Mouse (Mus musculus): ENCODE data around the gene Mamstr. TPM values are rescaled to one million over a fixed set of nuclear protein-coding genes. Genes with fewer than 3 reads are reported as not detected.

The Mamstr gene
- total RNA-seq, 1 experiment = 0.71 TPM

- in situ Hi-C loops (cut with MboI; ENCODE audit: low sequenced_read_pairs in 2 of 2, unreplicated experiment in 2 of 2) = loop anchor here in 1 of 2 experiments (10.0 kb wide), 1 partner anchor 124 kb away; no protein-coding TSS in a partner anchor
Measured at GRCm38 (mm10) chr7:45598960-45599879, 40.6 kb upstream of the Mamstr start.

GRCm38 (mm10) chr7:45605704-45606289 is 34.0 kb upstream of the Mamstr start:
- no peaks in the 10 kb centered on the region for H3K36me3 ChIP-seq (ENCODE audit: control insufficient read depth, insufficient read depth, low read length, poor library complexity, severe bottlenecking)
- TF ChIP-seq ZC3H11A (IDR thresholded peaks at IDR 0.05; ENCODE audit: borderline replicate concordance, low read depth, low read length) (no peak), HCFC1 (IDR thresholded peaks at IDR 0.05; ENCODE audit: borderline replicate concordance, insufficient read depth, low read length) (no peak), MAFK (IDR thresholded peaks at IDR 0.05; ENCODE audit: insufficient read depth, low read depth, low read length) (no peak), ZNF384 (IDR thresholded peaks at IDR 0.05; ENCODE audit: low read depth, low read length) (no peak), CHD2 (IDR thresholded peaks at IDR 0.05; ENCODE audit: low read depth, low read length) (no peak)
- peaks cover 0 to 9% of the 10 kb centered on the region in 2 experiments; a peak in 2 of 4 replicates for H3K4me1 ChIP-seq (ENCODE audit: control insufficient read depth in 2 of 2, insufficient read depth in 2 of 2, low read length in 2 of 2, poor library complexity in 1 of 2)
- H3K9me3 ChIP-seq (ENCODE audit: control insufficient read depth, insufficient read depth, low read depth, low read length) = no peaks in the 10 kb centered on the region
- H3K27ac ChIP-seq (ENCODE audit: insufficient read depth, low read depth, low read length, poor library complexity, severe bottlenecking) = no peak overlapping the region
- in situ Hi-C loops (cut with MboI; ENCODE audit: low sequenced_read_pairs in 2 of 2, unreplicated experiment in 2 of 2) = no loop called here
- H3K9ac ChIP-seq (ENCODE audit: insufficient read depth, low read depth, low read length, poor library complexity, severe bottlenecking) = no peak overlapping the region
- no peak overlapping the region for H3K4me3 ChIP-seq (ENCODE audit: insufficient read depth in 1 of 2, low read depth in 1 of 2, low read length in 2 of 2, poor library complexity in 1 of 2, severe bottlenecking in 1 of 2)
- DNase-seq (ENCODE audit: low read depth, low spot score) = no peak

More at GRCm38 (mm10) chr7:45598960-45599879, 40.6 kb upstream of the Mamstr start:
- Histone ChIP-seq H3K4me3 (ENCODE audit: insufficient read depth in 1 of 2, low read depth in 1 of 2, low read length in 2 of 2, poor library complexity in 1 of 2, severe bottlenecking in 1 of 2) (no peak overlapping the region), H3K27ac (ENCODE audit: insufficient read depth, low read depth, low read length, poor library complexity, severe bottlenecking) (peak overlapping the region; percentile 35; the same call in 1 of the 2 replicates), H3K36me3 (ENCODE audit: control insufficient read depth, insufficient read depth, low read length, poor library complexity, severe bottlenecking) (no peaks in the 10 kb centered on the region; the same call in 1 of the 2 replicates), H3K9me3 (ENCODE audit: control insufficient read depth, insufficient read depth, low read depth, low read length) (no peaks in the 10 kb centered on the region), H3K4me1 (ENCODE audit: control insufficient read depth in 2 of 2, insufficient read depth in 2 of 2, low read length in 2 of 2, poor library complexity in 1 of 2) (peaks cover 0 to 36% of the 10 kb centered on the region in 2 experiments; a peak in 2 of 4 replicates), H3K9ac (ENCODE audit: insufficient read depth, low read depth, low read length, poor library complexity, severe bottlenecking) (no peak overlapping the region)
- no peak for TF ChIP-seq ZC3H11A (IDR thresholded peaks at IDR 0.05; ENCODE audit: borderline replicate concordance, low read depth, low read length)
- TF ChIP-seq HCFC1 (IDR thresholded peaks at IDR 0.05; ENCODE audit: borderline replicate concordance, insufficient read depth, low read length) = no peak
- no peak for TF ChIP-seq CHD2 (IDR thresholded peaks at IDR 0.05; ENCODE audit: low read depth, low read length)
- TF ChIP-seq MAFK (IDR thresholded peaks at IDR 0.05; ENCODE audit: insufficient read depth, low read depth, low read length) = no peak
- no peak for TF ChIP-seq ZNF384 (IDR thresholded peaks at IDR 0.05; ENCODE audit: low read depth, low read length)
- no peak for DNase-seq (ENCODE audit: low read depth, low spot score)

GRCm38 (mm10) chr7:45609511-45609910 is 30.3 kb upstream of the Mamstr start:
- in situ Hi-C loops (cut with MboI; ENCODE audit: low sequenced_read_pairs in 2 of 2, unreplicated experiment in 2 of 2) = no loop called here
- no peak overlapping the region for H3K9ac ChIP-seq (ENCODE audit: insufficient read depth, low read depth, low read length, poor library complexity, severe bottlenecking)
- H3K27ac ChIP-seq (ENCODE audit: insufficient read depth, low read depth, low read length, poor library complexity, severe bottlenecking) = no peak overlapping the region
- no peak overlapping the region for H3K4me3 ChIP-seq (ENCODE audit: insufficient read depth in 1 of 2, low read depth in 1 of 2, low read length in 2 of 2, poor library complexity in 1 of 2, severe bottlenecking in 1 of 2)
- H3K36me3 ChIP-seq (ENCODE audit: control insufficient read depth, insufficient read depth, low read length, poor library complexity, severe bottlenecking) = no peaks in the 10 kb centered on the region
- H3K4me1 ChIP-seq (ENCODE audit: control insufficient read depth in 2 of 2, insufficient read depth in 2 of 2, low read length in 2 of 2, poor library complexity in 1 of 2) = peaks cover 0 to 2% of the 10 kb centered on the region in 2 experiments; a peak in 1 of 4 replicates
- no peaks in the 10 kb centered on the region for H3K9me3 ChIP-seq (ENCODE audit: control insufficient read depth, insufficient read depth, low read depth, low read length)
- no peak for TF ChIP-seq ZC3H11A (IDR thresholded peaks at IDR 0.05; ENCODE audit: borderline replicate concordance, low read depth, low read length)
- TF ChIP-seq CHD2 (IDR thresholded peaks at IDR 0.05; ENCODE audit: low read depth, low read length) = no peak
- no peak for TF ChIP-seq MAFK (IDR thresholded peaks at IDR 0.05; ENCODE audit: insufficient read depth, low read depth, low read length)
- no peak for TF ChIP-seq ZNF384 (IDR thresholded peaks at IDR 0.05; ENCODE audit: low read depth, low read length)
- TF ChIP-seq HCFC1 (IDR thresholded peaks at IDR 0.05; ENCODE audit: borderline replicate concordance, insufficient read depth, low read length) = no peak
- DNase-seq (ENCODE audit: low read depth, low spot score) = no peak

GRCm38 (mm10) chr7:45616277-45616676 is 23.5 kb upstream of the Mamstr start:
- Histone ChIP-seq H3K9ac (ENCODE audit: insufficient read depth, low read depth, low read length, poor library complexity, severe bottlenecking) (no peak overlapping the region), H3K36me3 (ENCODE audit: control insufficient read depth, insufficient read depth, low read length, poor library complexity, severe bottlenecking) (peaks cover 2% of the 10 kb centered on the region; the same call in 1 of the 2 replicates), H3K9me3 (ENCODE audit: control insufficient read depth, insufficient read depth, low read depth, low read length) (no peaks in the 10 kb centered on the region), H3K27ac (ENCODE audit: insufficient read depth, low read depth, low read length, poor library complexity, severe bottlenecking) (no peak overlapping the region), H3K4me1 (ENCODE audit: control insufficient read depth in 2 of 2, insufficient read depth in 2 of 2, low read length in 2 of 2, poor library complexity in 1 of 2) (peaks cover 2 to 4% of the 10 kb centered on the region in 2 experiments; a peak in 1 of 4 replicates), H3K4me3 (ENCODE audit: insufficient read depth in 1 of 2, low read depth in 1 of 2, low read length in 2 of 2, poor library complexity in 1 of 2, severe bottlenecking in 1 of 2) (no peak overlapping the region)
- in situ Hi-C loops (cut with MboI; ENCODE audit: low sequenced_read_pairs in 2 of 2, unreplicated experiment in 2 of 2) = no loop called here
- no peak for DNase-seq (ENCODE audit: low read depth, low spot score)
- TF ChIP-seq HCFC1 (IDR thresholded peaks at IDR 0.05; ENCODE audit: borderline replicate concordance, insufficient read depth, low read length) = no peak
- no peak for TF ChIP-seq ZNF384 (IDR thresholded peaks at IDR 0.05; ENCODE audit: low read depth, low read length)
- no peak for TF ChIP-seq CHD2 (IDR thresholded peaks at IDR 0.05; ENCODE audit: low read depth, low read length)
- no peak for TF ChIP-seq MAFK (IDR thresholded peaks at IDR 0.05; ENCODE audit: insufficient read depth, low read depth, low read length)
- TF ChIP-seq ZC3H11A (IDR thresholded peaks at IDR 0.05; ENCODE audit: borderline replicate concordance, low read depth, low read length) = no peak
